Mouse (Mus musculus): ENCODE data around the gene Olfr539. TPM values are rescaled to one million over a fixed set of nuclear protein-coding genes. Genes with fewer than 3 reads are reported as not detected.

Olfr539 gene
- not detected for polyA plus RNA-seq (2014; fragmentation: Illumina TruSeq; extraction: RNeasy Lipid Tissue Mini Kit (QIAGEN cat#74804); ENCODE audit: low read depth, low replicate concordance)

GRCm38 (mm10) chr7:140659630-140660029 lies at the start of gene Olfr539:
Gene Olfr539 (plus strand): TSS chr7:140659930.

DNA sequence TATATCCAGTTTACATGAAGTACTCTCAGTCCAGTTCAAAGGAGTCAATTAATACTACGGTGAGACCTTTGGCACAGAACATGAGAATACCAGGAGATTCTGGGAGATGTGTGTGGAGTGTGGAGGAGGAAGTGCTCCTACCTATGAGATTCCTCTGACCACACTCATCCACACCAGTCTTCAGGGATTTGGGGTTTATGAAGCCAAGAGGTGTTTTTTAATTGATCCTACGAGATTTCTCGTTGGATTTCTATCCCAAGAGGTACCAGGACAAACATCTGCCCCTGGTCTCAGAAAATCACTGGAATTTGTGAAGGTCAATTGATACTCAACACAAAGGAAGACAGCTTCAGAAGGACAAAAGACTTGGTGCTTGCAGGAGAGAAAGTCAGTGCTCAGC lies 31.1 kb upstream of the Olfr539 start, which contains the start of gene Olfr61:
Gene Olfr61, plus strand, starts transcription at position 301 of the 400 bp plus-strand sequence.

GRCm38 (mm10) chr7:140646152-140646551 lies 13.6 kb upstream of the Olfr539 start, which contains the start of gene Olfr53:
Gene Olfr53 (plus strand): TSS chr7:140646452.

GRCm38 (mm10) chr7:140681651-140682050 lies 21.9 kb downstream of the Olfr539 start, which contains the start of gene Olfr45:
Gene Olfr45 (plus strand): TSS chr7:140681951.

DNA sequence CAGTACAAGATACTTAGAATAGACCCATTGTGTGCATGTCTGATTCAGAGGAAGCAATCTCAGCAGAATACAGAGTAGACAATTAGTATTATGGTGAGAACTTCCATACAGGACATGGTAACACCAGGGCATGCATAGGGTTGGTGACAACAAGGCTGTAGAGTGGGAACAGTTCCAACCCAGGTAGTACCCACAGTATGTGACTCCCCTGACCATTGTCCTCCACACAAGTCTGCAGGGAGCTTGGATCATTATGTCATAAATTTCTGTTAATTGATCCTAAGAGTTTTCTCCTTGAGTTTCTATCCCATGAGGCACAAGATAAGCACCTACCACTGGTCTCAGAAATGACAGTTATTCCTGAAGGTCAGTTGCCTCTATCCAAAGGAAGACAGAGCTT lies 37.2 kb downstream of the Olfr539 start, which contains the start of gene Olfr541:
Gene Olfr541, plus strand, starts transcription at position 301 of the 400 bp plus-strand sequence.

Other genes starting within 250 kb of the Olfr539 start
- not detected for gene Olfr532, start 238.3 kb upstream of the Olfr539 start, polyA plus RNA-seq (2014; fragmentation: Illumina TruSeq; extraction: RNeasy Lipid Tissue Mini Kit (QIAGEN cat#74804); ENCODE audit: low read depth, low replicate concordance)
- not detected for gene Olfr533, start 196.6 kb upstream of the Olfr539 start, polyA plus RNA-seq (2014; fragmentation: Illumina TruSeq; extraction: RNeasy Lipid Tissue Mini Kit (QIAGEN cat#74804); ENCODE audit: low read depth, low replicate concordance)
- not detected for gene Olfr535, start 175.7 kb upstream of the Olfr539 start, polyA plus RNA-seq (2014; fragmentation: Illumina TruSeq; extraction: RNeasy Lipid Tissue Mini Kit (QIAGEN cat#74804); ENCODE audit: low read depth, low replicate concordance)
- gene Olfr536, start 152.5 kb upstream of the Olfr539 start, polyA plus RNA-seq (2014; fragmentation: Illumina TruSeq; extraction: RNeasy Lipid Tissue Mini Kit (QIAGEN cat#74804); ENCODE audit: low read depth, low replicate concordance): not detected
- gene Olfr538, start 92.0 kb upstream of the Olfr539 start, polyA plus RNA-seq (2014; fragmentation: Illumina TruSeq; extraction: RNeasy Lipid Tissue Mini Kit (QIAGEN cat#74804); ENCODE audit: low read depth, low replicate concordance): not detected
- gene Olfr46, start 58.7 kb upstream of the Olfr539 start, polyA plus RNA-seq (2014; fragmentation: Illumina TruSeq; extraction: RNeasy Lipid Tissue Mini Kit (QIAGEN cat#74804); ENCODE audit: low read depth, low replicate concordance): not detected
- gene Olfr61, start 31.0 kb upstream of the Olfr539 start, polyA plus RNA-seq (2014; fragmentation: Illumina TruSeq; extraction: RNeasy Lipid Tissue Mini Kit (QIAGEN cat#74804); ENCODE audit: low read depth, low replicate concordance): not detected
- gene Olfr53, start 13.5 kb upstream of the Olfr539 start, polyA plus RNA-seq (2014; fragmentation: Illumina TruSeq; extraction: RNeasy Lipid Tissue Mini Kit (QIAGEN cat#74804); ENCODE audit: low read depth, low replicate concordance): not detected
- not detected for gene Olfr45, start 22.0 kb downstream of the Olfr539 start, polyA plus RNA-seq (2014; fragmentation: Illumina TruSeq; extraction: RNeasy Lipid Tissue Mini Kit (QIAGEN cat#74804); ENCODE audit: low read depth, low replicate concordance)
- not detected for gene Olfr541, start 37.3 kb downstream of the Olfr539 start, polyA plus RNA-seq (2014; fragmentation: Illumina TruSeq; extraction: RNeasy Lipid Tissue Mini Kit (QIAGEN cat#74804); ENCODE audit: low read depth, low replicate concordance)
- gene Cyp2e1, start 103.8 kb downstream of the Olfr539 start, polyA plus RNA-seq (2014; fragmentation: Illumina TruSeq; extraction: RNeasy Lipid Tissue Mini Kit (QIAGEN cat#74804); ENCODE audit: low read depth, low replicate concordance): 135 TPM
- not detected for gene Syce1, start 127.9 kb downstream of the Olfr539 start, polyA plus RNA-seq (2014; fragmentation: Illumina TruSeq; extraction: RNeasy Lipid Tissue Mini Kit (QIAGEN cat#74804); ENCODE audit: low read depth, low replicate concordance)
- gene Zfp941, start 162.2 kb downstream of the Olfr539 start, polyA plus RNA-seq (2014; fragmentation: Illumina TruSeq; extraction: RNeasy Lipid Tissue Mini Kit (QIAGEN cat#74804); ENCODE audit: low read depth, low replicate concordance): 1.1 TPM
- 2.1 TPM for gene Urah, start 175.1 kb downstream of the Olfr539 start, polyA plus RNA-seq (2014; fragmentation: Illumina TruSeq; extraction: RNeasy Lipid Tissue Mini Kit (QIAGEN cat#74804); ENCODE audit: low read depth, low replicate concordance)
- gene Scgb1c1, start 185.6 kb downstream of the Olfr539 start, polyA plus RNA-seq (2014; fragmentation: Illumina TruSeq; extraction: RNeasy Lipid Tissue Mini Kit (QIAGEN cat#74804); ENCODE audit: low read depth, low replicate concordance): not detected
- not detected for gene Odf3, start 187.9 kb downstream of the Olfr539 start, polyA plus RNA-seq (2014; fragmentation: Illumina TruSeq; extraction: RNeasy Lipid Tissue Mini Kit (QIAGEN cat#74804); ENCODE audit: low read depth, low replicate concordance)
- not detected for gene Gm45785, start 196.4 kb downstream of the Olfr539 start, polyA plus RNA-seq (2014; fragmentation: Illumina TruSeq; extraction: RNeasy Lipid Tissue Mini Kit (QIAGEN cat#74804); ENCODE audit: low read depth, low replicate concordance)
- 4.2 TPM for gene Ric8a, start 197.0 kb downstream of the Olfr539 start, polyA plus RNA-seq (2014; fragmentation: Illumina TruSeq; extraction: RNeasy Lipid Tissue Mini Kit (QIAGEN cat#74804); ENCODE audit: low read depth, low replicate concordance)
- 3.2 TPM for gene Bet1l, start 197.6 kb downstream of the Olfr539 start, polyA plus RNA-seq (2014; fragmentation: Illumina TruSeq; extraction: RNeasy Lipid Tissue Mini Kit (QIAGEN cat#74804); ENCODE audit: low read depth, low replicate concordance)
- 149 TPM for gene Psmd13, start 222.0 kb downstream of the Olfr539 start, polyA plus RNA-seq (2014; fragmentation: Illumina TruSeq; extraction: RNeasy Lipid Tissue Mini Kit (QIAGEN cat#74804); ENCODE audit: low read depth, low replicate concordance)
- 4.8 TPM for gene Sirt3, start 222.4 kb downstream of the Olfr539 start, polyA plus RNA-seq (2014; fragmentation: Illumina TruSeq; extraction: RNeasy Lipid Tissue Mini Kit (QIAGEN cat#74804); ENCODE audit: low read depth, low replicate concordance)
- not detected for gene Cox8b, start 240.5 kb downstream of the Olfr539 start, polyA plus RNA-seq (2014; fragmentation: Illumina TruSeq; extraction: RNeasy Lipid Tissue Mini Kit (QIAGEN cat#74804); ENCODE audit: low read depth, low replicate concordance)

Data from kidney, adult 10 weeks (tissue).